Mouse (Mus musculus) 3134 (cell line): ENCODE measurements at regions not wholly inside any gene's neighbourhood (a gene's known extent, or its start where the extent isn't known, plus 50 kb on each side); places are given as distances from the start of the nearest gene placed in this dataset.
"Not testable (repeated sequence)": the region's sequence is repeated elsewhere in the genome, so short reads cannot be mapped to it uniquely, and the experiment has no call there.

ENCODE experiments used
- DNase-seq: peaks from one replicate; pipeline ENCODE4 v3.0.0-alpha.2; 2011; ENCODE audit warnings: low spot score; ENCODE audit not compliant: insufficient read length; ENCODE audit errors: extremely low read depth

- DNase-seq: no peak
These were observed 81.7 kb downstream of the Sem1 start for GRCm38 (mm10) chr6:6496789-6497188.

DNA sequence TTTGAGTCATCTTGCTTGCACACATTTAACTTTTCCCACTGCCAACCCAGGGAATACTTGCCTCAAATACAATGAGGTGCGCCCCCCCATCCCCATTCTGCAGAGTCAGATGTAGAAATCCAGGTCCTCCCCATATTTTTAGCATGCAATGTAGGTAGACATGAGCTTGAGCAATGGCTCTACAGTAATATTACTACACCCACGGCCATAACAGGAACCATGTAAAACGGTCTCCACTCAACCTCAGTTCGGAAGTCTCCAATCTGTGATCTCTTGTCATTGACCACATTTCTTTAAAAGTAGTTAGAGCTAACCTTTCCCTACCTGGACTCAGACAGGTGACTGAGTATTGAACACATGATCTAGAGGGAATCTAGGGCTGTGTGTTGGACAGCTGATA, 82.1 kb downstream of the Sem1 start:
- DNase-seq: no peak

GRCm38 (mm10) chr6:6488191-6488590, 90.3 kb downstream of the Sem1 start:
- DNase-seq: no peak

GRCm38 (mm10) chr6:6481596-6481995, 96.9 kb downstream of the Sem1 start:
- not testable (repeated sequence) for DNase-seq

DNA sequence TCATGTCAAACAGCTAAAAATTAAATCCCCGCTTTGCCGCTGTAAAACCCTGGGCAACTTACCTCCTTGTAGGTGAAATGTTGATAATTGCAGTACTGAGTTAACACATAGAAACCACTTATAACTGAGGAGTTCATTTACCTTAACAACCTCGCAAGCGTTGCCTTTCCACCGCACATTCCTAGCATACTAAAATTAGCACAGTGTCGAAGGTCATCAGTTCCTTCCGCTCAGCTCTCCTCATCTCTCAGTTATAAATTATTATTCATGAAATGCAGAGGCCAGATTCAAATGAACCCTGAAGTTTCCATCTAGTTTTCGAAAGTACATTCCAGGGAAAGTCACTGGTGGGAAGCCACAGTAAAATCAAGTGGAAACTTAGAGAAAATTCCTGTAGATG, 108.1 kb downstream of the Sem1 start:
- DNase-seq: no peak

DNA sequence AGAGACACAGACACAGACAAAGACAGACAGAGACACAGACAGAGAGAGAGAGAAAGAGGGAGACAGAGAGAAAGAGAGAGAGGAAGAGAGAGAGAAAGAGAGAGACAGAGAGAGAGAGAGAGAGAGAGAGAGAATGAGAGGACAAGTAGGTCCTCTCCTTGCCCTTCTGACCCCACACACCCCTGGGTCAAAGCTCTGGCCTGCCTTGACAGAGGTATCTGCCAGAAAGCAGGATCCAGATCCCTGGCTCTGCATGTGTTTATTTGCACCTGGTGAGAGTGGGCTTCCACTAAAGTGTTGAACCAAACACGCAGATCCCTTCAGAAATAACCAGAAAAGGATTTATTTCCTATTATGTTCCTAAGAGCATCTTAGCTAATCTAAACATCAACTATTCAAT, 110.9 kb downstream of the Sem1 start:
- DNase-seq: no peak

- no peak for DNase-seq
These were observed 112.2 kb downstream of the Sem1 start for GRCm38 (mm10) chr6:6466231-6466630.

DNA sequence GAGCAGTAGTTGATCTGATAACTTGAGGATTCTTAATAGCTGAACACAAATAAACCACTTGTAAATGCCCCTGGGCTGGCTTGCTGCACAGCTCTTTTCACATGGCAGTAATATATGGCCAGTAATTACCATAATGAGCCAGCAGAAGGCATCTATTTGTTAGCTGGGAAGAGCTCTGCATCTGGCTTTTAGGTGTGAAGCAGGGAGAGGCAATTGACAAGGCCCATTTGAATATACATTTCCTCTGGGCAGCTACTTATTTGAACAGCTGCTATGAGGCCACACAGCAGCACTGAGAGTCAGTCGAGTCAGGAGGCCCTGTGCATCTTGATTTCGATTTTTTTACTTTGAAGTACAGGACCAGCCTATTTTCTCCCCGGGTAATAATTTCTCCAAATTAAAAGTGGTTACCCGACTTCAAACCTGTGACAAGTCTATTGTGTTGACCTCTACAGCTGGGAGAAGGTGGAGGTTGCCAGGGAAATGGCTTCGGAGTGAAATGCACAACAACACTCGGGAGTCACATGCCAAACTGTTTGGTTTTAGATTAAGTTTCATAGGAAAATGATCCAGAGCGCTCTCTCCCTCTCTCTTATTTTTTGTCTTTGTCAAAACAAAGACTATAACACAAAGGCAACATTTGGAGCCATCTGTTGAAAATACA, 114.5 kb downstream of the Sem1 start:
- DNase-seq: no peak

GRCm38 (mm10) chr6:6459918-6460239, 118.6 kb downstream of the Sem1 start:
- DNase-seq: no peak

GRCm38 (mm10) chr6:6459006-6459917, 119.2 kb downstream of the Sem1 start:
- DNase-seq: no peak

DNA sequence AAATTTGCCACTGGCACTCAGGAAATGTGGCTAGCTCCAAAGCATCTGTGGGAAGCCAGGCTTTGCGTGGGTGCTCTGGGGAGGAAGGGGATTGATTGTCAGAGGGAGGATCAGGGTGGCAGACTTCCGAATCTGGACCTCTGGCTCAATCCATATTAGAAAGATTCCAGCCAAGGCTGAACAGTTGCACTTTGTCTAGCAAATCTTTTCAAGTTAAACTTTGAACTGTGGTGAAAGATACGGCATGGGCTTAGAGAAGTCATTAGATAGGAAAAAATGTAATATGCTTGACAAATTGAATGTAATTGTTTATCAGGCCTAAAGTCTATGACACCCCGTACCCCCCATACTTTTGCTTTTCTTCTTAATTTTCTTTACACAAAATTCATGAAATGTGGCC, 120.7 kb downstream of the Sem1 start:
- DNase-seq: no peak

GRCm38 (mm10) chr6:6457001-6457400, 121.5 kb downstream of the Sem1 start:
- DNase-seq: no peak

GRCm38 (mm10) chr6:6455566-6455965, 122.9 kb downstream of the Sem1 start:
- no peak for DNase-seq

DNA sequence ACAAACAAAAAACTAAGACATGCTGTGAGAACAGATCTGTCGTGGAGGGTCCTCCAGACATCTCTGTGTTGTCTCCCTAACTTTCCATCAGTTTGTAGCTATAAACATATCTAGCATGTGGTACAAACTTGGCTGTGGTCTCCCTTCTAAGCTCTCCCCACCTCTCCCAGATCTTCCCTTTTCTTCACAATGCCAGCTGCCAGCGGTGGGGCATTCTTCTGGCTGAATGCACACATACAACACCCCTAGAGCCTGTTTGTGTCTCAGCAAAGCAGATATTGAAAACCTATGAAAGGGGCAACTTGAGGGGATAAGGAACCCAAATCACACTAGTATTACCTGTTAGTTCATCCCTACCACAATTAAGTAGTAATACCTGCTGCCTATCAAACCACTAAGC, 124.1 kb downstream of the Sem1 start:
- DNase-seq: no peak

DNA sequence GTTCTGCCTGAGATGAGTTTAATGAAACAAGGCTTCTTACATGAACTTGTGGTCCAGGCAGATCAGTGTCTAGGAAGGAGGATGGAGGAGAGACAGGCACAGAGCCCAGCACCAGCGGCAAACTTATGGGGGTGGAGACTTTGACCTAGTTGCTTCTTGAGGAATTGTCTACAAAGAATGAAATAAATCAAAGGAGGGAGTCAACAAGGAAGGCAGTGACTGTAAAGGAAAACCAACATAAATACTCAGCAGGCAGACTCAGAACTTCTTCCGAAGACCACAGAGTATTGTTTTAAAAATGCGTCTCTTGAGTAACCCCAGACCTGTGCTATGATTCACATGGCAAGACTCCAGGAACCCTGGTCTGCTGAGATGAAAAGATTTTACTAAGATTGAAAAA, 143.6 kb downstream of the Sem1 start:
- DNase-seq: no peak

DNA sequence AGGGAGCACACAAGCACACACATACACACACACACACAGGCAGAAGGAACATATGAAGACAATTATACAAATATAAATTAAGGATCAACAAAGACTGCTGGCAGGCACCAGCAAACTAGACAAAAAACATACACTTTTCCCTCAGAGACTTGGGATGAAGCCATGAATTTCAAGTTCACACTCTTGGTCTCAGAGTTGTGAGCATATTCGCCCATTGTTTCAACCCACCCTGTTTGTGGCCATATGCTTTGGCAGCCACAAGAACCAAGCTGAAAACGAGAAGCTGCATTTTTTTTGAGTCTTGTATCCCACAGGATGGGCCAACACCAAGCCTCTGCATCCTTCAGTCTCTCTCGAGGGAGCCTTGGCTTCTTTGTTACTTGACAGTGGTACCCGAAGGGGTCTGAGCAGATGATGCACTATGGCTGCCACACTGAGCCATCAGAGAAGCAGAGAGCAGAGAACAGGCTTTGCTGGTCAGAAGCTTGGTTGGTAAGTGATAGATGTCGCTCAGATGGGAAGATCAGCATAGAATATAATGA, 144.1 kb downstream of the Sem1 start:
- no peak for DNase-seq

DNA sequence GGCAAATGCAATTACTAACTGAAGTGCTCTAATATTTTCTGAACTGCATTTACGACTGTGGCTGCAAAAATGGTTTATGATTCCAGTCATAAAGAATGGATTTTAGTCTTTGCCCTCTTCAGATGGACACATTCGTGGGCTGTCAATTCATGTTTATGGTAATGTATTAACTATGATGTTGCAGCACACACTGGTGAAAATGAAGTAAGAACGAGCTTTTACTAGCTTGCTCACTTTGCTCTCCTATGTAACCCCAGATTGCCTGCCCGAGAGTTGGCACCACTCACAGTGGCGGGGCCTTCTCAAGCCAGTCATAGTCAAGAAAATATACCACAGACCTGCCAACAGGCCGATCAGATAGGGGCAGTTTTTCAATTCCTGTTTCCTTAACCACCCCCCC, 145.3 kb downstream of the Sem1 start:
- no peak for DNase-seq

GRCm38 (mm10) chr6:6414654-6415610, 163.5 kb downstream of the Sem1 start:
- DNase-seq: no peak

GRCm38 (mm10) chr6:6397997-6398396, 180.5 kb downstream of the Sem1 start:
- DNase-seq: no peak

GRCm38 (mm10) chr6:6389454-6390445, 172.8 kb upstream of the Slc25a13 start:
- no peak for DNase-seq
